Mouse (Mus musculus) erythroblast, embryonic 14.5 days (primary cell): ENCODE data around the gene Dnm1.
"Not testable (repeated sequence)": the region's sequence is repeated elsewhere in the genome, so short reads cannot be mapped to it uniquely, and the experiment has no call there.

ENCODE experiments used
- GATA1 ChIP-seq: IDR thresholded peaks from 2 replicates; pipeline ENCODE4 v1.6.1; 2012; ENCODE audit warnings: low read length, inconsistent platforms, mixed read lengths
- TAL1 ChIP-seq: IDR thresholded peaks from 3 replicates; pipeline ENCODE4 v1.6.1; 2012; ENCODE audit warnings: low read length, inconsistent platforms, mixed read lengths

DNA sequence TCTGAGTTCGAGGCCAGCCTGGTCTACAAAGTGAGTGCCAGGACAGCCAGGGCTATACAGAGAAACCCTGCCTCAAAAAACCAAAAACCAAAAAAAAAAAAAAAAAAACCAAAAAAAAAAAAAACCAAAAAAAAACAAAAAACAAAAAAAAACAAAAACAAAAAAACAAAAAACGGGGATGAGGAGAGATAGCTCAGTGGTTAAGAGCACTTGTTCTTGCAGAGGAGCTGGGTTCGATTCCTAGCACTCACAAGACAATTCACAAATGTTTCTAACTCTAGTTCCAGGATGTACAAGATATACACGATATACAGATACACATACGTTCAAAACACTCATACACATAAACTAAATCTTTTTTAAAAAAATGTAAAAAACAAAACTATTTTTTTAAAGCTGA lies 9.1 kb upstream of the Dnm1 start:
- TF ChIP-seq GATA1, TAL1: not testable (repeated sequence)
